Mouse (Mus musculus) ES-CJ7 (cell line): ENCODE measurements around the gene E430018J23Rik.
A peak's percentile ranks its signal among the peaks of the same experiment; 100 is the strongest.
"Not testable (repeated sequence)": the region's sequence is repeated elsewhere in the genome, so short reads cannot be mapped to it uniquely, and the experiment has no call there.

Source experiments
- DNase-seq: peaks from one replicate; pipeline ENCODE4 v3.0.0; 2011; ENCODE audit warnings: low read depth, low spot score

Gene E430018J23Rik

GRCm38 (mm10) chr7:127393157-127393943, at the start of gene E430018J23Rik:
Gene E430018J23Rik, minus strand, starts transcription at chr7:127393629.
- DNase-seq = peak; percentile 99

DNA sequence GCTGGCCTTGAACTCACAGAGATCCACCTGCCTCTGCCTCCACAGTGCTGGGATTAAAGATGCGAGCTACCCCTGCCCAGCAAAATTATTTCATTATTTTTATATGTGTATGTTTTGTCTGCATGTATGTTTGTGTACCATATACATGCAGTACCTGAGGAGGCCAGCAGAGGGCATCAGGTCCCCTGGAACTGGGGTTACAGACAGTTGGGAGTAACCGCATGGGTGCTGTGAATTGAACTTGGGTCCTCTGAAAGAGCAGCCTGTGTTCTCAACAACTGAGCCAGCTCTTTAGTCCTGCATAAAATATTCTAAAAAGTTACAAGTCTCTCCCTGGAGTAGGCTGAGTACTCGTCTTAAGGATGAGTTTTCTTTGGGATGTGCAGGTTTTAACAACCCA, 44.3 kb upstream of the E430018J23Rik start:
- peak; percentile 68 for DNase-seq

DNA sequence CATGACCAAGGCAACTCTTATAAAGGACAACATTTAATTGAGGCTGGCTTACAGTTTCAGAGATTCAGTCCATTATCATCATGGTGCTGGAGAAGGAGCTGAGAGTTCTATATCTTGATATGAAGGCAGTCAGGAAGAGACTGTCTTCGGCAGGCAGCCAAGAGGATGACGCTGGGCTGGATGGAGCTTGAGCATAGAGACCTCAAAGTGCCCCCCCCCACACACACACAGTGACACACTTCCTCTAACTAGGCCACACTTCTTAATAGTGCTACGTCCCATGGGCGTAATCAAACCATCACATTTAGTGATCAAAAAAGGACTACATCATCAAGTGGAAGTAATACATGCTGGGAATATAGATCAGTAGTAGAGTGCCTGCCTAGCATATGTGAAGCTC, 41.8 kb upstream of the E430018J23Rik start:
- DNase-seq = no peak

DNA sequence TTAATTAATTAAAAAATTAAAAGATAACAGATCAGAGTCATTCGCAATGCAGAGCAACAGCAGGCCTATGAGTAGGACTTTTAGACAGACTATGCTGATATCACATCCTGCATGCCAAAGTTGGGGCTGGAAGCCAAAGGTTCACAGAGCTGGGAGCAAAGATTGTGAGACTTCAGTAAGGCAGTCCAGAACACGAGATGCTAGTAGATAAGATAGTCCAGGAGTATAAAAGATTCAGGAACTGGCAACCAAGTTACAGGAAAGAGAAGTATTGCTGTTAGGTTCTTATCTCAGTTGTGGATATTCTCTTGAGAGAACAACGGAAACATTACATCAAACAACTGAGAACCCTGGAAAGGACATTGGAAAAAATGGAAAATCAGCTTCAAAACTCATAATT, 32.9 kb upstream of the E430018J23Rik start:
- no peak for DNase-seq

DNA sequence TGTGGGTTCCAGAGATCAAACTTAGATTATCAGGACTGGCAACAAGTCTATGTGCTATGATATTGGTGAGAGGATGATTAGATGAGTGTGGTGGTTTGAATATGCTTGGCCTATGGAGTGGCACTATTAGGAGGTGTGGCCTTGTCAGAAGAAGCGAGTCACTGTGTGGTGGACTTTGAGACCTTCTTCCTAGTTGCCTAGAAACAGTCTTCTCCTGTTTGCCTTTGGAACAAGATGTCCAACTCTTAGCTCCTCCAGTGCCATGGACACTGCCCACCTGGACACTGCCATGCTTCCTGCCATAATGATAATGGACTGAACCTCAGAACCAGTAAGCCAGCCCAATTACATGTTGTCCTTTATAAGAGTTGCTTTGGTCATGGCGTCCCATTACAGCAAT, 32.5 kb upstream of the E430018J23Rik start:
- no peak for DNase-seq

DNA sequence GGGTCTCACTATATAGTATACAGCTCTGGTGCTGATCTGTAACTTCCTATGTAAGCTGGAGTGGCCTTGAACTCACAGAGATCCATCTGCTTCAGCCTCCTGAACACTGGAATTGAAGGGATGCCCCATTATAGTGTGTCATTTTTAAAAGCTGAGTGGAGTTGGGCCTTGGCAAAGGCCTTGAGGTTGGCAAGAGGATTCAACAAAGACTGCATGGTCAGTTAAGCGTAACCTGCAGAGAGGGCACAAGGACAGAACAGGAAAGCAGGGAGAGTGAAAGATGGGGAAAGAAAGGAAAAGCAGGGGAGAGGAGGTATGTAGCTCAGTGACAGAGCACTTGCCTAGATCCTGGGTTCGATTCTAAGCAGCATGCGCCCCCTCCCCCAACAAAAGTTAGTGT, 31.9 kb upstream of the E430018J23Rik start:
- DNase-seq = no peak

GRCm38 (mm10) chr7:127422247-127422646, 28.8 kb upstream of the E430018J23Rik start:
- peak; percentile 24 for DNase-seq

DNA sequence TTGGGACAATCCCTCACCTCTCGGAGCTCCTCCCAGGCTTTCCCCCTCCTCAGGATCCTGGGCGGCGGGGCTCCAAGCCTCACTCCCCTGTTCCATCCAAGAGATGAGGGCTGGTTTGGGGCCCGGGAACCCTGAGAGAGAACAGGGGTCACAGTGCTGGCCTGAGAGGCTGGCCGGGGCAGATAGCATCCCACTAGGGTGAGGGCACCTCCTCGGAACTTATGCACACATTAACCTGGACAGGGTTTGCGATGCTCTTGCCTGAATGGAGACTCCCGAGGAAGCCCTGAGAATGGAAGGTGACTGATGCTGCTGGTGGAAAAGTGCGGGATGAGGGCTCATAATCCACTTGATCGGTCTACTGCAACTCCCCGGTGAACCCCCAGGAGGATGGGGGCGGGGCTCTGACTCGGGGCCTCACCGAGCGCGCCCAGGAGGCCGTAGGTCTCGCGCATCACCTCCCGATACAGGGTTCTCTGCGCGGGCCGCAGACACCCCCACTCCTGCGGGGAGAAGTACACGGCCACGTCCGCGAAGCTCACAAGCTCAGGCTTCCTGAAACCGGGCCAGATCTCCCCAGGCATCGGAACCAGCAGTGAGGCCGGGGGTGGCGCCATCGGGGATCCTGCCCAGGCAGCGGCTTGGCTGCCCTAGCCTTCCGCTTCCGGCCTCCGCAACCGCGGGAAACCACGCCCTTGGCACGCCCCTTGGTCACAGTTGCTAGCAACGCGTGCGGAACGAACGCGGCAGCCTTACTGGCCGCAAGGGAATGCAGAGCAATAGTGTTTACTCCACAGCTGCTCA, 28.2 kb upstream of the E430018J23Rik start, which contains the start of gene Zfp688:
Gene Zfp688 (minus strand): TSS at position 681 of the 804 bp plus-strand sequence.
- DNase-seq = peak; percentile 87

GRCm38 (mm10) chr7:127411418-127411817, 18.0 kb upstream of the E430018J23Rik start:
- no peak for DNase-seq

GRCm38 (mm10) chr7:127406002-127406987, 12.9 kb upstream of the E430018J23Rik start, which contains the start of gene Zfp764:
Gene Zfp764, minus strand, starts transcription at chr7:127406822.
- DNase-seq = peak; percentile 93

GRCm38 (mm10) chr7:127404101-127404500, 10.7 kb upstream of the E430018J23Rik start:
- DNase-seq = not testable (repeated sequence)

DNA sequence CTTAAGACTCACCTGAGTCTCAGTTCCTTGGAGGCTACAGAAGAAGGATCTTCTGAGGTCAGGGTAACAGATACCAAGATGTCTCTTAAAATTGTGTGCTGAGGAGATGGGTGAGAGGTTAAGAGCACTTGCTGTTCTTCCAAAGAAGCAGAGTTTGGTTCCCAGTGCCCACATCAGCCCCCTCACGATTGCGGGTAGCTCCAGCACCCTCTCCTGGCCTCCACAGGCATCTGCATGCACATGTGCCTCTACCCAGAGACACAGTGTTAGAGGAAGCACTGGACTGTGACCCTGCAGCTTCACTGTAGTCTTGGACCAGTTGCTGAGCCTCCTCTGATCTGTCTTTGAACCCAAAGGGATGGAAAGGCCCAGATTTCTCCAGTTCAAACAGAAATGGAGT, 9.6 kb upstream of the E430018J23Rik start:
- DNase-seq = peak; percentile 45

DNA sequence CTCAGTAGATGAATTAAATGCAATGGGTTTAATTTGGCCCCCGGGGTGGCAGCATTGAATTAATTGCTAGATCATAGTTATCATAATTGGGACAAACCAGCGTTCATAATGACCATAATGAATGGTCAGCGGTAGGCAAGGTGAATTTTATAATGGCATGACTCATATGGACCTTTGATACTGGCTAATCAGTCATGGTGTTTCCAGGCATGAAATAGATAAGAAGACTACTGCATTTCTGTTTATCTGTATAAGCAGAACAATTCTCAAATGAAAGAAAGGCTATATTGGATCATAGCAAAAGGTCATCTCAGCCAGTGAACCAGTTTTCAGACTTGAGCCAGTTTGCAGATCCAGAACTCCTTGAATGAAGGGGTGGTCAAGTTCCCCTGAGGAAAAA, 6.9 kb upstream of the E430018J23Rik start:
- DNase-seq = no peak

DNA sequence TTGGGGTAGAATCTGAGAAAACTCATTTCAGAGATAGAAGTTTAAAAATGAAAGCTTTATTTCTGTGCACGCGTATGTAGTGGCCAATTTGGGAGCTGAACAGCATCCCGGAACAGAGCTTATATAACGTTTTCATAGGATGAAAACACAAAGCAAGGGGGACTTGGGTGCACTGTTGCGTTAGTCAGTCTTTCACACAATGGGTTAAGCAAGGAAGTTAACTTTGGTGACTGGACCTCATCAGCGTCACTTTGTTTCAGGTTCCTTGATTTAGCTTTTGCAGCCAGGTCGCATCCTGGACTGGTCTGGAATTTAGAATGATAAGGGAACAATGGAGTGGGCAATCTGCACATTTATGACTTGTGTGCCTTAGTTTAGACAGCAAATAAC, 510 bp upstream of the E430018J23Rik start:
- no peak for DNase-seq

- no peak for DNase-seq
Observed at GRCm38 (mm10) chr7:127392251-127392824, 1.1 kb downstream of the E430018J23Rik start.

DNA sequence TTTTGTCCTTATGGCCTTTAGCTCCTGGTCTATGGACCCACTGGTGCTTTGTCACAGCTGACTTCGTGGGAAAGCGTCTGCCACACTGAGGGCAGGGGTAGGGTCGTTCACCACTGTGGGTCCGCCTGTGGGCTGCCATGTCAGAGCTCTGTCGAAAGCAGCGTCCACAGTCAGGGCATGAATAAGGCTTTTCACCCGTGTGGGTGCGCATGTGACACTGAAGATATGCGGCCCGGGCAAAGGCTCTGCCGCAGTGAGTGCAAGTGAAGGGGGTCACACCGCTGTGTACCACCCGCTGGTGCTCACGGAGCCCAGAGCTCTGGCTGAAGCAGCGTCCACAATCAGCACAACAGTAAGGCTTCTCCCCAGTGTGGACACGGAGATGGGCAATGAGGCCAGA, 1.9 kb downstream of the E430018J23Rik start:
- no peak for DNase-seq

GRCm38 (mm10) chr7:127390306-127390705, 3.1 kb downstream of the E430018J23Rik start:
- no peak for DNase-seq

GRCm38 (mm10) chr7:127388201-127388600, 5.2 kb downstream of the E430018J23Rik start:
- DNase-seq = not testable (repeated sequence)

DNA sequence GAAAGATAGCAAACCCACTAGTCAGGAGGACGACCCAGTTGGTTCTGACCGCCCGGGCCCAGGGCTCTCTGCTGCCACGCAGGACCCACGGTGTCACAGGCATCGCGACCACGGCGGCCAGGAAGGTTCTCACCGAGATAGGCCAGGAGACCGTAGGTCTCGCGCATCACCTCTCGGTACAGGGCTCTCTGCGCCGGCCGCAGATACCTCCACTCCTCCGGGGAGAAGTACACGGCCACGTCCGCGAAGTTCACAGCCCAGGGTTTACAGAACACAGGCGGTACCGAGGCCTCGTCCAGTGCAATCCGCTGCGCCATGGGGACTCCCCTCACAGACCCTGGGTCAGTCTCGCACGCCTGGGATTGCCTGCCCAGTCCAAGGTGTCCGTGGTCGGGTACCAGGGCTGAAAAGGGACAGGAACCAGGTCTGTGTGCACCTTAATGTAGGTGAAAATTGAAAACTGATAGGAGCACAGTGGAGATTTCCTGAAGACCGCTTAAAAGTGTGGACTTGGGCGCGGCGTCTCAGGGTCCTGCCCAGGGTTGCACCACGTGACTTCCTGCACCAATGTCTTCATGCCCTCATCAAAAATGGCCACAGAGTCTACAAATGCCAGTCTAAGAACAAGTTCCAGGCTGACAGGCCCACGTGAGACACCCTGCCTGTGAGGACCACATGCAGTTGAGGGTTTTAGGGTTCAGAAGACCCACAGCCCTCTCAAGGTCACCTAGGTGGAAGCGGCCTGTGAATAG, 6.6 kb downstream of the E430018J23Rik start, which contains the start of gene 9130019O22Rik:
Gene 9130019O22Rik (minus strand): TSS at position 526 of the 752 bp plus-strand sequence.
- DNase-seq = peak; percentile 96

- DNase-seq = not testable (repeated sequence)
Observed at GRCm38 (mm10) chr7:127385560-127385959, 7.9 kb downstream of the E430018J23Rik start.
